Mouse (Mus musculus) kidney, embryonic 16.5 days (tissue): Measurements from ENCODE around the gene Olfr524. TPM values are rescaled to one million over a fixed set of nuclear protein-coding genes. Genes with fewer than 3 reads are reported as not detected.

Experiments used
- ATAC-seq: fragments of 200-750 bp; cut with Nextera tagmentation; 2 replicates; pipeline ENCODE4 v1.8.0; 2017; ENCODE audit warnings: moderate TSS enrichment; ENCODE audit not compliant: low FRiP score, low TSS enrichment
- H3K27ac ChIP-seq: fragments of 300-500 bp; sonication (generic); 2 replicates; pipeline ENCODE4 v1.5.1; 2014; ENCODE audit warnings: low read length
- H3K27me3 ChIP-seq: fragments of 300-500 bp; sonication (generic); 2 replicates; pipeline ENCODE4 v1.6.1; 2014; ENCODE audit warnings: low read length, control low read depth, mixed read lengths; ENCODE audit not compliant: insufficient read depth
- H3K36me3 ChIP-seq: fragments of 300-500 bp; sonication (generic); 2 replicates; pipeline ENCODE4 v1.6.1; 2014; ENCODE audit warnings: low read length, control low read depth, mixed read lengths; ENCODE audit not compliant: insufficient read depth
- H3K4me1 ChIP-seq: fragments of 300-500 bp; sonication (generic); 2 replicates; pipeline ENCODE4 v1.6.1; 2014; ENCODE audit warnings: low read length, control low read depth, mixed read lengths; ENCODE audit not compliant: insufficient read depth
- H3K4me2 ChIP-seq: fragments of 300-500 bp; sonication (generic); replicated peaks from 2 replicates; pipeline ENCODE4 v1.6.1; 2014; ENCODE audit warnings: low read depth, low read length
- H3K4me3 ChIP-seq: fragments of 300-500 bp; sonication (generic); 2 replicates; pipeline ENCODE4 v1.5.1; 2014; ENCODE audit warnings: mild to moderate bottlenecking, low read length
- H3K9ac ChIP-seq: fragments of 300-500 bp; sonication (generic); replicated peaks from 2 replicates; pipeline ENCODE4 v1.6.1; 2014; ENCODE audit warnings: low read length
- H3K9me3 ChIP-seq: fragments of 300-500 bp; sonication (generic); 2 replicates; pipeline ENCODE4 v1.6.1; 2016; ENCODE audit warnings: low read length, control low read depth
- WGBS: fragments of 180-500 bp; shearing (Covaris S2); extraction: QIAGEN DNeasy Blood & Tissue Kit; methylation state at CpG from one replicate; pipeline ENCODE4 v1.1.7; 2014; 5-methylcytosine and 5-hydroxymethylcytosine counted together
- polyA plus RNA-seq: library from polyadenylated mRNA; unstranded; fragments of >200 nt; fragmentation: Nextera tagmentation; extraction: Ambion mirVana; gene quantifications from 2 replicates; pipeline ENCODE4 v1.2.1, GENCODE M21; 2015

Olfr524 gene
- polyA plus RNA-seq, 1 experiment from 2014 or later: not detected

- no peaks in the 10 kb centered on the region for H3K36me3 ChIP-seq
- no peak for ATAC-seq
Measured at GRCm38 (mm10) chr7:140188391-140189328, 17.1 kb downstream of the Olfr524 start.

DNA sequence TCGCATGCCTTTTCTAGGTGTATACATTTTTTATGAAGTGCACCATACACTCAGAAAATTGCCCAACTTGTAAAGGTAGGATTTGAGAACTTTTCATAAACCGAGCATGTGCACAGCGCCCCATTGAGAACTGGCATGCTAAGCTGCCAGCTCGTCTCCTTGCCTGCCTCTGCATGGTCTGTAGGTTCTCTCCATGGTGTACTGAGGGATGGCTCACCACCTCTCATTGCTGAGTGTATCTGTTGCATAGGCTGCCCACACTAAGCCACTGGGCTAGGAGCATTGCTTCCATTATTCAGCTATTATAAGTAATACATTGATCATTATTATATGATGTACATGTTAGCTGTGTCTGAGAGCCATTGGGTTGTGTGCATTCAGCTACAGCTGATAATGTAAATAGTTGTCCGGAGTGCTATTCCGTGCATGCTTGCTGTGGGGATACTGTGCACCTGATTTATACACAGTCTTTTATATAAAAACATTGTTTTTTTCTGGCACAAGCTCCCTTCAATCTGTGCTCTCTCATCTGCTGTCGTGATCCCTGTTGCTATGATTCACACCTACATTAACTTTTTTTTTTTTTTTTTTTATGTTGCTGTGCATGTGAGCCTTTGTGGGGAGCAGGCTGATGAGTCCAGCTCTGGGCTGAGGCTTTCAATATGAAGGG, 17.9 kb downstream of the Olfr524 start:
- 84% methylated on average over 7 of the region's 7 CpGs for WGBS
- Histone ChIP-seq H3K36me3 (no peaks in the 10 kb centered on the region), H3K4me3 (no peak overlapping the region), H3K27ac (no peak overlapping the region), H3K9me3 (no peaks in the 10 kb centered on the region), H3K4me2 (no peak overlapping the region), H3K4me1 (no peaks in the 10 kb centered on the region), H3K9ac (no peak overlapping the region), H3K27me3 (no peaks in the 10 kb centered on the region)
- ATAC-seq: no peak

More at GRCm38 (mm10) chr7:140188391-140189328, 17.1 kb downstream of the Olfr524 start:
- Histone ChIP-seq H3K4me3 (no peak overlapping the region), H3K27me3 (no peaks in the 10 kb centered on the region), H3K4me1 (no peaks in the 10 kb centered on the region), H3K4me2 (no peak overlapping the region), H3K9me3 (no peaks in the 10 kb centered on the region), H3K9ac (no peak overlapping the region), H3K27ac (no peak overlapping the region)
- WGBS: 66% methylated on average over 4 of the region's 4 CpGs

DNA sequence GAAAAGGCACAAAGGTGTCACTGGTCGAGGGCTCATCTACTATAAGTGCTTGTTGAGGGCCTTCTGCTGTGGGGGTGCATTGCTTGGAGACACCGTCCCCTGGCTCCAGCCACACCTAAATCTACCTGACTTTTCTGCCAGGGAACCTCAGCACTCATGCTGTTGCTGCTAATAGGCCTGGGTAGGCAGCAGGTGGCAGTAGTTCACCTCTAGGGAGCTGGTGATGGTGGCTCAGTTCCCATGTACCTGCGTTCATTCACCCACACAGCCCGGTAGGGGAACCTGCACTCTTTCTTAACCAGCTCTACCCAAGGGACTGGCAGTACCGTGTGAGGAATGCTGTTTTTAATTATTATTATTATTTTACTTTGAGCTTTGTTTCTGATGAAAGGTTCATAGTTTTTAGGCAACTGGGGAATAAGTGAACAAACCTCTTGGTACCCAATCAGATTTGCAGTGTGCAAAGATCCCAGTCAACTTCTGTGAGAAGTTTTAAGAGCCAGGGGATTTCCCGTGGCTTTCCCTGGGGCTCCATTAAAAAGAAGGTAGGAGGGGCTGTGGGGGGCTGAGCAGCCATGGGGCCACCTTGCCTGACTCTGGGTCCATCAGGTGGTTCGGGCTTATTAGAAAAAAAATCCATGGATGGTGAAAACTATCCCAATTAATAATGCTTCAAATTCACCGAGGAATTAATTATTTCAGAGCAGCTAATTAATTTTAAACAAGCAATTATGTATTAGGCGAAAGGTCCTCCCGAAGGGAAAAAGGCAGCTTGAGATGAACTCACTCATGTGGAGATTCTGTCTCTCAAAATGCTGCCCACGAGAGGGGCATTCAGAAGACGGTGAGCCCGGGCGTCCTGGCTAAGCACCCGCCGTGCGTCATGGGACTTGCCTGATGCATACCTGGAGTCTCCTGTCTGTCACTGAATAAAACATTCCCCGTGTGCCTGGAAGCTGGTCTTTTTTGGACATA, 18.8 kb downstream of the Olfr524 start:
- no peak overlapping the region for H3K4me3 ChIP-seq
- no peaks in the 10 kb centered on the region for H3K27me3 ChIP-seq
- H3K9me3 ChIP-seq: no peaks in the 10 kb centered on the region
- H3K36me3 ChIP-seq: no peaks in the 10 kb centered on the region
- 63% methylated on average over 18 of the region's 18 CpGs for WGBS
- no peaks in the 10 kb centered on the region for H3K4me1 ChIP-seq
- no peak overlapping the region for H3K4me2 ChIP-seq
- no peak overlapping the region for H3K9ac ChIP-seq
- ATAC-seq: no peak
- H3K27ac ChIP-seq: no peak overlapping the region

DNA sequence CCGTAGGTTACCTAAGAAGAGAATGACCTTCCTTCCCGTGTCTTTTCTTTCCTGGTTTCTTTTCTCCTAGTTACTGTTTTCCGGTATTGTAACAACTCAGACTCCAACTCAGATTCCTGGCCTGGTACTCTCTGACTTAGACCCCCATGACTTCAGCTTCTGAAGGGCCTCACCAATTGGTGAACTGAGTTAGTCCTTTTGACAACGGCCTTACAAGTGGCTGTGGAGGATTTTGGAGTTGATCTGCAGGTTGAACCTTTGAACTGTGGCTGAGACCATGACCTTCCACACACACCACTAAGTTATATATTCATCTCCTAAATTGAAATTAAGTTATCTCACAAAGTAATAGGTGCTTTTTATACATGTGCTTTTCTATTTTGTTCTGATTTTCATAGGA, 21.6 kb downstream of the Olfr524 start:
- H3K9me3 ChIP-seq: no peaks in the 10 kb centered on the region
- H3K27me3 ChIP-seq: no peaks in the 10 kb centered on the region
- 86% methylated on average over 4 of the region's 4 CpGs for WGBS
- no peak overlapping the region for H3K9ac ChIP-seq
- H3K36me3 ChIP-seq: no peaks in the 10 kb centered on the region
- no peak overlapping the region for H3K4me2 ChIP-seq
- H3K4me1 ChIP-seq: no peaks in the 10 kb centered on the region
- no peak for ATAC-seq
- no peak overlapping the region for H3K27ac ChIP-seq
- no peak overlapping the region for H3K4me3 ChIP-seq

DNA sequence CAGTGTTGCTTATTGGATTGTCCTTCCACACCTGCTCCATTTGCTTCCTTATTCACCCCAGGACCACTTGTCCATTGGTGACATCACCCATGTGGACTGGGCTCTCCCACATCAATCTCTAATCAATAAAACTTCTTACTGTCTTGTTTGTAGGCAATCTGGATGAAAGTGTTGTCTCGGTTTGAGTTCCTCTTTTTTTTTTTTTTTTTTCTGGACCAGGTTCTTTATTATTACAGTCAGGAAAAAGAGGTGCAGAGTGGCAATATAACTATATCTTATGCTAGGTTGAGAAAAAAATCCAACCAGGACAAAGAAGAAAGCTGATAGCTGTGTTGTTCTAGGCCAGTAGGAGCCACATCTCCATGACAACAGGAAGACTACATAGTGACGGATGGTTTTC, 25.1 kb downstream of the Olfr524 start:
- Histone ChIP-seq H3K4me1 (no peaks in the 10 kb centered on the region), H3K27me3 (no peaks in the 10 kb centered on the region), H3K4me2 (no peak overlapping the region), H3K9me3 (no peaks in the 10 kb centered on the region), H3K36me3 (no peaks in the 10 kb centered on the region), H3K9ac (no peak overlapping the region), H3K4me3 (no peak overlapping the region), H3K27ac (no peak overlapping the region)
- WGBS: 77% methylated on average over 2 of the region's 2 CpGs
- no peak for ATAC-seq

DNA sequence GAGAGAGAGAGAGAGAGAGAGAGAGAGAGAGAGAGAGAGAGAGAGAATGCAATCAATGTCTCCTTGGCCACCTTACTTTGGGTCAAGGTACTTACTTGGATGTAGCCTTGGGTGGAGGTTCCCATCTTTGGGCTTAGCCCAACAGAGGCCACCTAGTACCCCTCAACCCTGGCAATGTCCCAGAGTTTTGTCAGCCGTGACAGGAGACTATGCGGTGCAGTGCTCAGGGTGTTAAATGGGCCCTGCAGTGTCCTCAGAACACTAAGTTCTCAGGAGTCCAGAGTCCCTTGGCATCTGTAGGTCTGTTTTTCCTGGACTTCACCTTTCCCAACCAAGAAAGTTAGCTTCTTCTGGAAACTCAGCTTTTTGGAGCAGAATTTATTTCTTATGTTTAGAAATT, 26.6 kb downstream of the Olfr524 start:
- no peaks in the 10 kb centered on the region for H3K4me1 ChIP-seq
- WGBS: 74% methylated on average over 2 of the region's 2 CpGs
- no peak overlapping the region for H3K27ac ChIP-seq
- H3K9me3 ChIP-seq: no peaks in the 10 kb centered on the region
- H3K9ac ChIP-seq: no peak overlapping the region
- H3K4me2 ChIP-seq: no peak overlapping the region
- H3K27me3 ChIP-seq: no peaks in the 10 kb centered on the region
- ATAC-seq: no peak
- H3K36me3 ChIP-seq: no peaks in the 10 kb centered on the region
- H3K4me3 ChIP-seq: no peak overlapping the region

DNA sequence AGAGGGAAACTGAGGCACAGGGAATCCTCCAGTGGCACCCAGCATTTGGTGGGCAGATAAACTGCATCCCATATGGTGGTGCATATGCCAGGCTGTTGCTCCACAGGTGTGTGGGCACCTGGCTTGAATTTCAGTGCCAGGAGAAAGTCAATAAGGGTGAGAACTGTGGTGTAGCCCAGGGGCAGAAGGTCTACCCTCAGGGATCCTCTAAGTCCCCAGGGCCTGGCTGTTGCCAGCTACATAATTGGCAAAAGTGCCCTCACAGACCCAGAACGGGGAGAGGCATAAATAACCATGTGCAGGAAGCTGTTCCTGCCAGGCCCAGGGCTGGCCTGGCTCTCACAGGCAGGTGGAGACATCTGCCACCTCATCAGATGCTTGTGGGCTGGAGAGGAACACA, 32.8 kb downstream of the Olfr524 start, which contains the start of gene Olfr523:
Gene Olfr523 (plus strand): TSS at position 282 of the 400 bp plus-strand sequence.
- Histone ChIP-seq H3K27ac (no peak within 1 kb of the TSS), H3K27me3 (no peaks in the 10 kb centered on the region), H3K36me3 (no peaks in the 10 kb centered on the region), H3K4me2 (no peak within 1 kb of the TSS), H3K9me3 (0 out of 2 replicates have a peak, but pooled peaks cover 4% of the 10 kb centered on the region), H3K4me1 (no peaks in the 10 kb centered on the region), H3K9ac (no peak within 1 kb of the TSS), H3K4me3 (no peak within 1 kb of the TSS)
- ATAC-seq: no peak
- WGBS: 26% methylated on average over 1 of the region's 1 CpGs

DNA sequence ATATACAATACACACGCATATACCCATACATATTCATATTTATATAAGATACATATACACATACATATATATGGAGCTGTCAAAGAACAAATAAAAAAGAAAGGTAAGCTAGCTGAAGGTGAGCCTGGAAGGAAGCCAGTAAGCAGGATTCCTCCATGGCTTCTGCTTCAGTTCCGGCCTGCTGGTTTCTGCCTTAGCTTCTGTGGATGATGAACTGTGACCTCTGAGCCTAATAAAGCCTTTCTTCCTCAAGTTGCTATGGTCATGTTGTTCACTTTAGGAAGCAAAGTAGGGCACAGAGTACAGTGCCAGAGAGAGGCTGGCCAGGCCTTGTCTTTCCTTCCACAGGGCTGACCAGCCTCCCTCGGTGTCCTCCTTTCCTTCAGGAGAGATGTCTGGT, 34.9 kb downstream of the Olfr524 start:
- Histone ChIP-seq H3K4me3 (no peak overlapping the region), H3K9me3 (peaks cover 9% of the 10 kb centered on the region; the same call in 1 of the 2 replicates), H3K27ac (no peak overlapping the region), H3K36me3 (no peaks in the 10 kb centered on the region), H3K4me2 (no peak overlapping the region), H3K9ac (no peak overlapping the region), H3K4me1 (no peaks in the 10 kb centered on the region), H3K27me3 (no peaks in the 10 kb centered on the region)
- no peak for ATAC-seq
- WGBS: 88% methylated on average over 3 of the region's 3 CpGs

GRCm38 (mm10) chr7:140169386-140169785, 36.4 kb downstream of the Olfr524 start:
- Histone ChIP-seq H3K27me3 (no peaks in the 10 kb centered on the region), H3K9me3 (peaks cover 9% of the 10 kb centered on the region; the same call in 1 of the 2 replicates), H3K4me1 (no peaks in the 10 kb centered on the region), H3K4me3 (no peak overlapping the region), H3K36me3 (no peaks in the 10 kb centered on the region), H3K4me2 (no peak overlapping the region), H3K9ac (no peak overlapping the region), H3K27ac (no peak overlapping the region)
- WGBS: 71% methylated on average over 4 of the region's 4 CpGs
- no peak for ATAC-seq
